Mouse (Mus musculus) spleen, postnatal 4 days (tissue): ENCODE data around the gene Frmd4a.
"Not testable (repeated sequence)": the region's sequence is repeated elsewhere in the genome, so short reads cannot be mapped to it uniquely, and the experiment has no call there.

ENCODE experiments used
- DNase-seq, 2 experiments: peaks; one replicate each; pipeline ENCODE4 v3.0.0; 2022; ENCODE audit warnings: low spot score in 2 of 2

The Frmd4a gene

GRCm38 (mm10) chr2:4196041-4196440, 178.5 kb downstream of the Frmd4a start:
- DNase-seq, result no peak

GRCm38 (mm10) chr2:4209234-4209633, 191.7 kb downstream of the Frmd4a start:
- DNase-seq, result no peak

DNA sequence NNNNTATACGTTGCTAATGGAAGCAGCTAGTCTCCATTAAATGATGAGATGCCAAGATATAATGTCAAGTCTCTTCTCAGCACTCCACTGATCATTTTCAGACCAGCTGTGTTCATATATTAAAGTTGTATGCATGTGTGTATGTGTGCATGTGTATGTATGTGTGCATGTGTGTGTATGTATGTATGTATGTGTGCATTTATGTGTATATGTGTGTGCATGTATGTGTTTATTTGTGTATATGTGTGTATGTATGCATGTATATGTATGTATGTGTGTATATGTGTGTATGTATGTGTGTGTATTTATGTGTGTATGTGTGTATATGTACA, 204.9 kb downstream of the Frmd4a start:
- DNase-seq, result no peak

- DNase-seq, result no peak
These were observed 205.8 kb downstream of the Frmd4a start for GRCm38 (mm10) chr2:4223316-4223715.

GRCm38 (mm10) chr2:4226941-4227558, 209.5 kb downstream of the Frmd4a start:
- DNase-seq, result no peak

DNA sequence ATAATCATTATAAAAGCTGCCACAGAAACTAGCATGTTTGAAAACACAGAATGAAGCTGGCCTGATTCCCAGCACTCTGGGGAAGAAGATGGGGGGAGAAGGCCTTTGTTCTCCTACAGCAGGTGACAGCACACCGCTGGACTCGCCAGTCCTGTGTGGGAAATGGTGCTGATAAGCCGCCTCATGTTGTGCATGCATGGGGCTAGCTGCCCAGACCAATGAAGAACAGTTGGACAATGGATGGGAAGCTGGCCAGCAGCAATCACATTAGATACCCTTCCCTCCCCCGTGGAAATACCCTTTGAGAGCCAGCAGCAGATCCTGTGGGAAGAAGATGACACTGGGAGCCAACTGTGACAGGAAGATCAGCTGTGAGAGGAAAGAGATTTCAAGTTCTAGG, 210.0 kb downstream of the Frmd4a start:
- no peak for DNase-seq

DNA sequence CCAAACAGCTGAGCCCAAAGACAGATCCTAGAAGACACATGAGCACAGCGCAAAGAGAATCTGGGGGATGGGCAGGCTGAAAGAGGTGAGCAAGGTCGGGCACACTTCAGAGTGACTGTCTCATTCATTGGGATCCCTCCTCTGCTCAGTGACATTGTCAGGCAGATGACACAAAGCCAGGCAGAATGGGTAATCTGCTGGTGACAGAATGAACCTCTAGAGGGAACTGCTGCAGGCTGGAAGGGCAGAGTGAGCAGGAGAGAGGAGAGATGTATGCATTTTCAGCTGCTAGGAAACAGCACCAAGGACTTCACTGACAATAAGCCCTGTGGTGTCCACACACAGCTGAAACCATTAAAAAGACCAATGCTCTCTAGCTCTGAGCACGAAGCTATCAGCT, 211.0 kb downstream of the Frmd4a start:
- DNase-seq, result no peak

- no peak for DNase-seq
These were observed 214.8 kb downstream of the Frmd4a start for GRCm38 (mm10) chr2:4232335-4232734.

GRCm38 (mm10) chr2:4232761-4233322, 215.3 kb downstream of the Frmd4a start:
- no peak for DNase-seq

- DNase-seq, result no peak
These were observed 220.2 kb downstream of the Frmd4a start for GRCm38 (mm10) chr2:4237686-4238085.

DNA sequence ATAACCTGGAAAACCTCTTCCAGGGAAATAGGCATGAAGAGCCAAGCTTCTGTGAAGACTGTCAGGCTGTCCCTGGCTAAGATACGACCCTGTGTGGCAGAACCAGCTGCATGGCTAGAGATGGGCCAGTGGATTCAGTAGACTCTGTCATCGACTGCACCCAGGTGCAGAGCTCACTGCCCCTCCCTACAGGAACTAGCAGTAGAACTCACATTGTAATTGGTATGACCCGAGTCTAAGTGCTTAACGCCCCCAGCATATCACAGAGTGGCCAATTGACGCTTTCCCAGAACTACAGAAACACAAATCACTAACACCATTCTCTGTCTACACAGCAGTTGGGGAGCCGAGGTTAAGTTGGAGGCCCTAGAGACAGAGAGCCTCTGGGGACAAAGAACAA, 232.2 kb downstream of the Frmd4a start:
- DNase-seq, result no peak

DNA sequence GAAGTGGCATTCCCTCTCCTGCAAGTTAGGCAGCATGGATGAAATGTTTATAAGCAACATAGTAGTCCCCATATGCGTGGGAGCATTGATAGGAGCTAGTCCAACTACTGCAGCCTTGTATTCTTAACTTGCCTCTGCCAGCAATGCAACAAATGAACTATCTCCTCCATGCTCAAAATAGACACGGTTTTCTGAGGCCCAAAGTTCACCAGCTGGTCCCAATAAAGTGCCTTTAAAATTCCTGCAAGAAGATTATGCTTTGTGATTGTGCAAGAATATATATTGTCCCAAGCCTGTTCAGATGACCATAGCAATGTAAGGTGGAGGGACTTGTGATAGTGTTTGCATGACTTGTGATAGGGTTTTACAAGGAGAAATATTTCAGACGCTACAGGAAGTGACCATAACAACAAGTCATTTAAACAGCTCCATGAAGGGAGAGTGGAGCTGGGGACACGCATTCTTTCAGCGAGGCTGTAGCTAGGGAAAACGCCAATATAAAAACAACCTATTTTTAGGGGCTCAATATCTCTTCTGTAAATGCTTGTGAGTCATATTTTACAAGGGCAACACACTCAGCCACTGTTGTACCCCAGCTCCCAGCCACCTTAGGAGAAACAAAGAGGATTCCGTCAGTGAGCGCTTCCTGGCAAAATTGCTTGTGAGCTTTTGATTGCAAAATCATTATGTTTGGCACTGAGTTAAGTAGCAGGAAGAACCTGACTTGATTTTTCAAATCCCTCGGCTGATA, 235.2 kb downstream of the Frmd4a start:
- DNase-seq, result no peak

- DNase-seq, result no peak
These were observed 235.8 kb downstream of the Frmd4a start for GRCm38 (mm10) chr2:4253348-4253747.

DNA sequence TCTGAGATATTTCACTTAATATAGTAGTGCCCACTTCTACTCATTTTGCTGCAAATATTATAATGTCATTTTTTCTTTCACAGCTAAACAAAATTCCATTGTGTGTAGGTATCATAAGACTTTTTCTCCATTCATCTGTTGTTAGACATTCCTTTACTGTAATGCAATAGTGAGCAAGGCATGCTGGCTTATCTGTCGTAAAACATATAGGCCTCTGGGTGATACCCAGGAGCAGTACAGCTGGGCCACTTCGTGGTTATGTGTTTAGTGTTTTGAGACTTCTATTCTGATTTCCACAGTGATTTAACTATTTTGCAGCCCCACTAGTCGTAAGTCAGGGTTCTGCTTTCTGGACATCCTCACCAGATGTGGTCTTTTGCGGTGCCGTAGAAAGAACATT, 236.6 kb downstream of the Frmd4a start:
- DNase-seq, result no peak

GRCm38 (mm10) chr2:4256242-4256641, 238.7 kb downstream of the Frmd4a start:
- no peak for DNase-seq

DNA sequence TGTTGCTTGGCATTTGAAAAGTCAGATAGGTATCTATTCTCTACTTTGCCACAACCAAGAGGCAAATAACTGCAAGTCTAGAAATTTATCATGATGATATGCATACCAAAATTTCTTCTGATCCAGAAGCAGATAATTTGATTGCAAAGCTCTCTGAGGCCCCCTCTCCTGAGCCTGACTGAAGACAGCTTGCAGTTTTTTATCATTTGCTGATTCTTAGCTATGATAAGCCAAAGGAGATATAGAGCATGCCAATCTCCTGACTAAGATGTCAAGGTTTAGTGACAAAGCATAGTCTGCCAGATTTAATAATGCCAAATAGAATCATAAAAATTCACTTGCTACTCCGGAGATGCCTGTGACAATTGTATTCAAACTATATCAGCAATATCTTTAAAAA, 240.1 kb downstream of the Frmd4a start:
- DNase-seq, result no peak

DNA sequence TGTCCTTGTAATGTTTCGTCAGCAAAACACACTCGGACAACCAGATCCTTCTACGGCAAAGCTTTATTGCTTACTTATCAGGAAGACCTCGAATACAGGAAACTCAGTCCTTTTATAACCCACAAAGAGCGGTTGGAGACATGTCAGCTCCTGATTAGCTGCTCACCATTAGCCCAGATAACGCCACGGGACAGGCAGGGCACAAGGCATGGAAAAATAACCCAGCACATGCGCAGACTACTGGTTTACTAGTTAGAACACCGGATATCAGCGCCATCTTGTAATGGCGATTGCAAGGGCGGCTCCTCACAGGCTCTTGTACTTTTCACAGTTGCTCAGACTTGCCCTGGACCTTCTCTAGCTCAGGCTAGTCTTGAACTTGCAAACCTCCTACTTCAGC, 241.3 kb downstream of the Frmd4a start:
- not testable (repeated sequence) for DNase-seq

DNA sequence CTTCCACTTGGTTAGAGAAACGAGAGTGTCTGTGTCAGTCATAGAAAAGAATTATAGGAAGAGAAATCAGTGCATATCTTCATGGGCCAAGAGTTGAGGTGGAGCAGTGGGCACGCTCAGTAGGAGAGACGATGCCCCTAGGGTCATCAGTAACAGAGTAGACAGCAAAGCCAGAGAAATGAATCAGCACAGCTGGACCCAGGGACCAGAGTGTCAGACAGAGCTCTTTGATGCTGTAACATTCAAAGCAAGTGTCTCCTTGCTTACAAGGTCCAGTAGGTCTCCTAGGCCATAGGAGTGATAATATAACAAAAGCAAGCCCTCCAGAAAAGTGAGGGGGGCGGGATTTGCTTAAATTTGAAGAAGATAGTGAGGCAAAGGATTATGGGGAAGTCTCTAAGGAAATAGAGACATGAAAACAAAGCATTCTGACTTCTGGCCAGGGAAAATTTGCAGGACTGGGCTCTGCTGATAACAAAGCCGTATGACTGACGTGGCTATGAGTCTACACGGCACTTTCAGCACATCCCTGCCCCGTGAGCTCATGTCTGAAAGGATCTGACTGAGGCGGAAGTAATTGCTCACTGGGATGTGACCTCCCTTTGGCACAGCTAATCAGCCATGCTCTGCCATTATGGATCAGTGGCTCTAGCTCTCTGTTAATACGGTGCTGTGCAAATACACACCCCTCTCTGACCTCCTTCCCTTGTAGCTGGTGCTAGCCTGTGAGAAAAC, 243.0 kb downstream of the Frmd4a start:
- no peak for DNase-seq

GRCm38 (mm10) chr2:4262667-4263066, 245.2 kb downstream of the Frmd4a start:
- no peak for DNase-seq

DNA sequence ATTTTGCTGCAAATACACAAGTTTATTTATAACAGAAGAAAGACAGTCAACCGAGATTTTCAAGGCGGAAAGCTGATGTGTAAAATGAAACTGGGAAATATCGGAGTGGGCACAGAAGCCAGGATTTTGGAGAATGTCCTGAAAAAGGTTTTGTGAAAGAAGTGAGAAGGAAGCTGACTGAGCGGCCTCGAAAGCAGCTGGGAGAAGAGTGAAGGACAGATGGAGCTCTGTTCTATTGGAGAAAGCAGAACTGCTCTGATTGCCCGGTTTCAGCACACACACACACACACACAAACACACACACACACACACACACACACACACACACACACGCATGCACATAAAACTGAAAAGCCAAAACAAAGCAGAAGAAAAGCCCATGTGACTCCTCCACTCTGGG, 249.9 kb downstream of the Frmd4a start:
- no peak for DNase-seq

- no peak for DNase-seq
These were observed 265.3 kb downstream of the Frmd4a start for GRCm38 (mm10) chr2:4282777-4283176.

DNA sequence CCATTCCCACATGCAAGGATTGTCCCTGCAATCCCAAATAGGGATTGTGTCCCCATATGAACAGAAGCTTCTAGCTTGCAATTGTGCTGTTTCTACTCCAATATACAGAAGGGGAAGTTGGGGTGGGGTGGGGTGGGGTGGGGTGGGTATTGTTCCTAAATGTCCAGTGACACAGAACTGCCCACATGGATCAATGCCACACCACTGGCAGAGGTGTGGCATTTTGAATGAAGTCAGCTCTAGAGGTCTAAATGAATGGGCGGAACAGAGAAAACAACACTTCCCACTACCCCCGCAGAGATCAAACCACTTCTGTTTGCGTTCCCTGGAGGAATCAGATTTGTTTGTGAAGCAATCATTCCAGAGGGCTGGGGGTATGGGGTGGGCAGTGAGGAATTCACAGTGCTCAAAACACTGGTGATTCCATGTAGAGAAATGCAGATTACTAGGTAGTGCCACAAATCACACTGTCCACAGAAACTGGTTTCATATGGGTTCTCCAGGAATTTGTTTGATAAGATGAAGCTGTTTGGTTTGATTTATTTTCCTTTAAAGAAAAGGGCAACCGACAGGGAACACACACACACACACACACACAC, 268.3 kb downstream of the Frmd4a start:
- no peak for DNase-seq
